Comparison of ENCODE assay signal across 27 mouse cellular contexts in the genomic region with DNA sequence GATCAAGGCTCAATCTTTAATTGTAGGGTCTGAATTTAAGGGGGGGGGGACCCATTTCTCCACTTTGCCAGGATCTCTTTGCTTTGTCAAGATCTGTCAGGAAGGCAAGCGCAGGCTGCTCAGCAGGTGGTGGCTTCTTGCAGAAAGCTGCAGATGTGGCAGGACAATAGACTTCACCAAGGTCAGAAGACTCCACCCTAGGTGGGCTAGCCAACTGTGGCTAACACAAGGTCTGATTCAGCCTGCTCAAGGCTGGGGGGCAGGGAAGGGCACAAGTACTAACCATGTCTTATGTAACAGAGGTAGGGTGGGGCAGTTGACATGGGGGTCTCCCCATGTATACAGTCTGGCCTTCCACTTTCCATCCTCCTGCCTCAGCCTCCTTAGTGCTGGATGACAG.
"Had no signal": no experiment of that assay in that cellular context is flagged by ENCODE, and none has a peak within 500 bp of the region (broad histone marks: within the 10 kb centered on the region; RNA-seq: fewer than 3 reads in every experiment).

No protein-coding gene starts in this region.

- DNase-seq: kidney, adult 9 months; kidney, postnatal 25 days; layer of hippocampus, adult 9-11 months; liver; lung, adult 18-20 months; lung, postnatal 10 days; lung, postnatal 36 days; right cerebral cortex, adult 18-20 months; right cerebral cortex, postnatal 14 days; right cerebral cortex, postnatal 4 days; thymus, adult 18-20 months; thymus, postnatal 14 days; thymus, postnatal 4 days had no signal

- H3K4me1 ChIP-seq: limb, embryonic 13.5 days; liver, embryonic 12.5 days; liver, embryonic 15.5 days; lung, embryonic 15.5 days; megakaryocyte, embryonic 14.5 days; midbrain, embryonic 13.5 days; neural tube, embryonic 13.5 days had no signal

- H3K27ac ChIP-seq: kidney, postnatal 0 days; layer of hippocampus, adult 2 months; limb, embryonic 10.5 days; limb, embryonic 13.5 days; liver, embryonic 12.5 days; liver, embryonic 15.5 days; lung, embryonic 15.5 days; midbrain, embryonic 10.5 days; midbrain, embryonic 13.5 days; neural tube, embryonic 13.5 days; stomach, postnatal 0 days had no signal

- H3K9me3 ChIP-seq: limb, embryonic 10.5 days; limb, embryonic 13.5 days; liver, embryonic 12.5 days; liver, embryonic 15.5 days; lung, embryonic 15.5 days; midbrain, embryonic 10.5 days; midbrain, embryonic 13.5 days; neural tube, embryonic 13.5 days had no signal

- ATAC-seq: liver, embryonic 12.5 days; midbrain, embryonic 13.5 days; midbrain, embryonic 16.5 days had no signal

- H3K4me3 ChIP-seq: layer of hippocampus, adult 2 months; limb, embryonic 10.5 days; limb, embryonic 13.5 days; liver, embryonic 12.5 days; liver, embryonic 15.5 days; lung, embryonic 15.5 days; megakaryocyte, embryonic 14.5 days; midbrain, embryonic 10.5 days; midbrain, embryonic 13.5 days; myocyte; neural tube, embryonic 13.5 days had no signal

- H3K9ac ChIP-seq: limb, embryonic 13.5 days; liver, embryonic 12.5 days; liver, embryonic 15.5 days; lung, embryonic 15.5 days; midbrain, embryonic 13.5 days; neural tube, embryonic 13.5 days had no signal

- H3K36me3 ChIP-seq: limb, embryonic 10.5 days; limb, embryonic 13.5 days; liver, embryonic 12.5 days; liver, embryonic 15.5 days; lung, embryonic 15.5 days; midbrain, embryonic 10.5 days; midbrain, embryonic 13.5 days; neural tube, embryonic 13.5 days had no signal

- H3K27me3 ChIP-seq: midbrain, embryonic 13.5 days had no signal

- H3K4me2 ChIP-seq: limb, embryonic 13.5 days; liver, embryonic 12.5 days; liver, embryonic 15.5 days; lung, embryonic 15.5 days; midbrain, embryonic 13.5 days; neural tube, embryonic 13.5 days had no signal
